Mouse (Mus musculus) hindlimb bud, embryonic 11.5 days (tissue): ENCODE results near the gene Synpo2l.
"Not testable (repeated sequence)": the region's sequence is repeated elsewhere in the genome, so short reads cannot be mapped to it uniquely, and the experiment has no call there.

Experiments
- DNase-seq: peaks from one replicate; pipeline ENCODE4 v3.0.0-alpha.2; 2012; ENCODE audit warnings: low read depth, low spot score; ENCODE audit errors: extremely low spot score

Gene Synpo2l

DNA sequence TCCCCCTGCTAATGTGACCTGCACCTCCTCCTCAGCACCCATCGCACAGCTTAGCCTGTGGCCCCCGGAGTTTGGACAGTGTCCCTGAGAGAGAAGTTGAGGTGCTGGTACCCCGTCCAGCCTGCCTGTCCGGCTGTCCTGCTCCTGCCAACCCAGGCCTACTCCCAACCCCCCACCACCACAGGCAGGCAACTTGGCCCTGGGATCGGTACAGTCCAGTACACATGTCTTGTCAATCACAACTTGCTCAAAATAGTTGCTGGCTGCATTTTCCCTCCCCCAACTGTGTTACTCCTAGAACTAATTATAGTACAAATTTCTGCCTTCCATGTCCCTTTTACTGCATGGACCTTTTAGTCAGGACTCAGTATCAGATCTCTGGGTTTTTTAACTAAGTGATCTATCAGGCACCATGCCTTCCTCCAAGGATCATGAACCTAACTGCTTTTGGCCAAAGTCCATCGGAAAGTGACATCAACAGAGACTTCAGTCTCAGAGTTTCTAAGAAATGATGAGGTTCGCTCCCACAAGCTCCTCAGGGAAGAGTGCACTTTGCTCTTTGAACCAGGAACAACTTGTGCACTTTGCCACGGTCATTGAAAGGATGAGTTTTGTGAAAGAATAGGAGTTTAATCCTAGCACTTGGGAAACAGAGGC lies at the start of gene Synpo2l:
Gene Synpo2l, minus strand, starts transcription at position 201 of the 657 bp plus-strand sequence.
- no peak for DNase-seq

GRCm38 (mm10) chr14:20713832-20714231 lies 45.7 kb upstream of the Synpo2l start:
- DNase-seq = no peak

DNA sequence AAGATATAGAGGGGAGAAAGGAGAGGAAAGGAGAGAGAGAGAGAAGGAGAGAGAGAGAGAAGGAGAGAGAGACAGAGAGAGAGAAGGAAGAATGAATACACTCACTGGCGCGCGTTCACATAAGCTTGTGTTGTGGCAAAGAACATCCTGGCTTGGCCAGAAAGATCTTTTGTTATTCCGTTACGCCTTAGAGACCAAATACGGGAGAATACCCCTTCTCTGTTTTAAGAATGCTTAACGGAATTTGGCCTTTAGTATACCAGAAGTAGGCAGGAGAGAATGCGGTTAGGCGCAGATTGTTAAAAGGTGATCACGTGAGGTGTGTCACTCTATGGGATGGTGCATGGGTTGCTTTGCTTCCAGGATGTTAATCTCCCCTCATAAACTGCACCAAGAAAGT lies 40.1 kb upstream of the Synpo2l start:
- DNase-seq = no peak

- DNase-seq = peak; percentile 89
These were observed 39.3 kb upstream of the Synpo2l start, which contains the start of gene Zswim8 for GRCm38 (mm10) chr14:20707201-20708190. Gene Zswim8, plus strand, starts transcription at chr14:20707552.

GRCm38 (mm10) chr14:20703461-20703860 lies 35.3 kb upstream of the Synpo2l start:
- DNase-seq = not testable (repeated sequence)

DNA sequence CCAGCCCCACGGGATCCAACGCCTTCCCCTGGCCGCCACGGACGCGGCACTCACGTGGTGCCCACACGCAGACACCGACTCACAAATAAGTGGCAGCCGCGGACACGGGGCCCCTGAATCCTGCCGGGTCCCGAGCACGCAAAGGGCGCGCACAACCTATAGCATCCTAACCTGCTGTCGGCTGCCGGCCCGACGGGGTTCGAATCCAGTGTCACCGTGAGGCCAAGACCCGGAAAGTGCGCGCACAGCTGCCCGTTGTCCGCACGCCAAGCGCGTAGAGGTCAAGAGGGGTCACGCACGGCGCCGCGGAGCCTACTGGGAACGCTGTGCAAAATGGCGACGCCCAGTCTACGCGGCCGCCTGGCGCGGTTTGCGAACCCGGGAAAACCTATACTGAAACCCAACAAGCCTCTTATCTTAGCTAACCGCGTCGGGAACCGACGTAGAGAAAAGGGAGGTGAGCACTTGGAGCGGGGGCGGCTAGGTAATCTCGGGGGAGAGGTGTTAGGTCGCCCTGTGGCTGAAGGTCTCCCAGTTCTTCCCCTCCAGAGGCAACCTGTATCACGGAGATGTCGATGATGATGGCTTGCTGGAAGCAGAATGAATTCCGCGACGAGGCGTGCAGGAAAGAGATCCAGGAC lies 34.7 kb upstream of the Synpo2l start, which contains the start of gene Chchd1:
Gene Chchd1, plus strand, starts transcription at position 266 of the 641 bp plus-strand sequence.
- DNase-seq = no peak

DNA sequence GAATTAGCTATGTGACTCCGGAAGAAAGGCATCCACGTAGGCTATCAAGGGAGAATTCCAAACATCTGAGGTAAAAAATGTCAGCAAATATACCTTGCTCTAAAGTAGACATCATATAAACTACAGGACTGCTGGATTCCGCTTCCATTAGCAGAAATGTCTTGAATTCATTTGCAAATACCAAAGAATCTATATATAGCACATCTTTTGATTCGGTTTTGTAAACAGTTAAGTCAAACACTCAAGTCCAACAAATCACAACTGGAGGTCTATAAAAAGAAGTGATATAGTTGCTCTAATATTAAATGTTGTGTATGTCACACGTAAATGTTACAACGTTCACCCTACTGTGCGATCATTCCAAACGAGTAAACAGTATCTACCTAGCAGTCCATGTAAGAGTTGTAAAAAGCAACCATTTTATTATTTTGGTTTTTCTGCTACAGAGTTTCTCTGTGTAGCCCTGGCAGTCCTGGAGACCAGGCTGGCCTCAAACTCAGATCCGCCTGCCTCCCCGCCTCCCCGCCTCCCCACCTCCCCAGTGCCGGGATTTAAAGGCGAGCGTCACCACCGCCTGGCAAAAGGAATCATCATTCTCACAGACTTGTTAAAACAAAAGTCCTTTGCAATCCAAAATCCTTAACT lies 34.1 kb upstream of the Synpo2l start:
- DNase-seq = no peak

DNA sequence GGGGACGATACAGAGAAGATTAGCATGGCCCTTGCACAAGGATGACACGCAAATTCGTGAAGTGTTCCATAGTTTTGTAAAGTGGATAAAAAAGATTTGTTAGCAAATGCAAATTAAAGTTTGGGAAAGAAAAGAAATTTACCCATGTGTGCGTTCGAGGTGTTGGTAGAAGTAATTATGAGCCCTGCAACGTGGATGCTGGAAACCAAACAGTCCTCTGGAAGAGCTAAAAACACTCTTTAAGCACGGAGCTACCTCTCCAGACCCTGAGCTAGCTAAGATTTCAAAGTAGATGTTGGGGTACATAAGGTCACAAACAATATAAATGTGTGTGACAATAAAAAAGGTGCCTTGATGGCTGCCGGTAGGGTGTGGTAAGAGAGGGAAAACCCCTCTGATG lies 33.4 kb upstream of the Synpo2l start:
- no peak for DNase-seq

DNA sequence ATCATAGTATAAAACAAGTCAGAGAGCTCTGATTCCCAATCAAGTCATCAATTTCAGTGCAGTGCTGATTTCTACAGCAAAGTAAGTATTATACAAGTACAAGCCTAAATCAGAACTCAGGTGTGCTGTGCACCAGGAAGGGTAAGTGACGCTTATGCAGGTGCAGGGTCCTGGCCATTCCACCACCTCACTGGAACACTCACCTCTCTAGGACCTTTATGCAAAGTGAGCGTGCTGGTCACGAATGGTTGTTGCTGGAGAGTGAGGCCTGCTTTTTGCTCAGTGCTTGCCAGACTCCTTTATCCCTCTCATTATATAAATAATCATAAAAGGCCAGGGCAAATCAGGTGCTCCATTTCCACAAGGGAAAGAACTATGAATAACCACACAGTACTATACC lies 32.2 kb upstream of the Synpo2l start:
- no peak for DNase-seq

- no peak for DNase-seq
These were observed 30.4 kb upstream of the Synpo2l start for GRCm38 (mm10) chr14:20698515-20698914.

GRCm38 (mm10) chr14:20696986-20697385 lies 28.8 kb upstream of the Synpo2l start:
- no peak for DNase-seq

- DNase-seq = no peak
These were observed 27.8 kb upstream of the Synpo2l start for GRCm38 (mm10) chr14:20695761-20696520.

- no peak for DNase-seq
These were observed 27.0 kb upstream of the Synpo2l start, which contains the start of gene Fut11 for GRCm38 (mm10) chr14:20694884-20695760. Gene Fut11, plus strand, starts transcription at chr14:20694968.

DNA sequence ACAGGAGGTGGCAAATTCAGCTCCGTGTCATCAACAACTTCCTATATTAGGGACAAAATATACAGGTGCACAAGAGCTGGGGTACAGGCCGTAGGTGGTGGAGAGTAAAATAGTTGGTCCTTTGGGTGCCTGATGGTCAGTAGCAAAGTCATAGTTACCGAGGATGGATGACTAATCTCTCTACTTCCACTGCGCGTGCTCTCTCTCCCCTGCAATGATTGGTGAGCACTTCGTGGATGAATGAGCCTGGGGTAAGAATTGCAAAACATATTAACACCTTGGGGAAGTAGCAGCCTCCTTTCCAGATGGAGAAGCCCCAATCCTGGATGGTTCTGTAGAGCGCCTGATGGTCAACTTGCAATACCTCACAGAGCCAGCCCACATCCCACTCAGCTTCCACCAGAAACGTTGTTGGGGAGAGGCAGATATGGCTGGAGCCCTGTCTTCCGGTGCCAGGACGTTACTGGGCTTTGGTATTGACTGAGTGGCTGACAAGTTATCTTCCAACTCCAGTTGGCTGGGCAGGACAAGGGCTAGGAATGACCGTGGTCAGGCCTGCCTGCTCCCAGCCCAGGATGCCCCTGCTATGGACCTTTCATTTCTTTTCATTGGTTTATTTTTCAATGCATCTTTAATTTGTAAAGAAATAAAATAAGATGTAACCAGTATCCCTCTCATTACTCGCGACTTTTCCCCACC lies 26.2 kb upstream of the Synpo2l start:
- DNase-seq = no peak

DNA sequence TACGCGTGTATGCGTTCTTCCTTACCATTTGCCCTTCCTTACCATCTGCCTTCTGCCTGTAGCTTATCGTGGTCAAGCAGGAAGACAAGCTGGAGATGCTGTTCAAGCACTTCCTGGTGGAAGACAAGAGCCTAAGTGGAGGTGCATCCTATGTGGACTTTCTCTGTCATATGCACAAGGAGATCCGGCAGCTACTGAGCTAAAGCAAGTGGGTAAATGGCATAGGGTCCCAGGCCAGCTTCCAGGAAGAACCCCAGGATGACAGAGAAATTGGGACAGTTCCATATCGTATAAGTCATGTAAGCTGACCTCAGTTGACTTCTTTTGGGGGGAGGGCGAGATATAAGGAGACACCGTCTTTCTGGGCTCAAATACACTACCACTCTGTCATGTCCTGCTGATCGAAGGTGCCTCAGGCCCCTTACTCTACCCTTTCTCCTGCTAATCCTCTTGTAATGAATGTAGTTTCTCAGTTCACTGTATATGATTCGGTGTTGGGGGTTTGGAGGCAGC lies 25.5 kb upstream of the Synpo2l start:
- no peak for DNase-seq

- no peak for DNase-seq
These were observed 23.6 kb upstream of the Synpo2l start for GRCm38 (mm10) chr14:20691772-20692171.

GRCm38 (mm10) chr14:20689009-20689408 lies 20.9 kb upstream of the Synpo2l start:
- no peak for DNase-seq

GRCm38 (mm10) chr14:20686576-20686975 lies 18.4 kb upstream of the Synpo2l start:
- DNase-seq = no peak
